Mouse (Mus musculus) midbrain, embryonic 11.5 days (tissue): Measurements from ENCODE around the gene Trpm8. TPM values are rescaled to one million over a fixed set of nuclear protein-coding genes. Genes with fewer than 3 reads are reported as not detected.

ENCODE experiments used
- ATAC-seq: fragments of 200-750 bp; cut with Nextera tagmentation; 2 replicates; pipeline ENCODE4 v1.8.0; 2017; ENCODE audit warnings: moderate TSS enrichment, moderate library complexity; ENCODE audit not compliant: low FRiP score
- DNase-seq: peaks from one replicate; pipeline ENCODE4 v3.0.0; 2015; ENCODE audit warnings: low spot score; ENCODE audit errors: missing footprints
- H3K27ac ChIP-seq: fragments of 300-500 bp; sonication (generic); 2 replicates; pipeline ENCODE4 v1.5.1; 2014; ENCODE audit warnings: low read depth, low read length
- H3K27me3 ChIP-seq: fragments of 300-500 bp; sonication (generic); 2 replicates; pipeline ENCODE4 v1.6.1; 2014; ENCODE audit warnings: mild to moderate bottlenecking, low read length, moderate library complexity, mixed read lengths; ENCODE audit not compliant: control insufficient read depth, insufficient read depth
- H3K36me3 ChIP-seq: fragments of 300-500 bp; sonication (generic); 2 replicates; pipeline ENCODE4 v1.6.1; 2014; ENCODE audit warnings: mild to moderate bottlenecking, low read length, moderate library complexity, mixed read lengths; ENCODE audit not compliant: control insufficient read depth, insufficient read depth
- H3K4me1 ChIP-seq: fragments of 300-500 bp; sonication (generic); 2 replicates; pipeline ENCODE4 v1.6.1; 2014; ENCODE audit warnings: low read length; ENCODE audit not compliant: control insufficient read depth, insufficient read depth
- H3K4me2 ChIP-seq: fragments of 300-500 bp; sonication (generic); 2 replicates; pipeline ENCODE4 v1.6.1; 2014; ENCODE audit warnings: mild to moderate bottlenecking, moderate library complexity
- H3K4me3 ChIP-seq: fragments of 300-500 bp; sonication (generic); 2 replicates; pipeline ENCODE4 v1.5.1; 2014; ENCODE audit warnings: low read depth, low read length
- H3K9ac ChIP-seq: fragments of 300-500 bp; sonication (generic); 2 replicates; pipeline ENCODE4 v1.6.1; 2014; ENCODE audit warnings: low read length
- H3K9me3 ChIP-seq: fragments of 300-500 bp; sonication (generic); 2 replicates; pipeline ENCODE4 v1.6.1; 2016; ENCODE audit warnings: low read length; ENCODE audit not compliant: control insufficient read depth
- WGBS: fragments of 180-500 bp; shearing (Covaris S2); extraction: QIAGEN DNeasy Blood & Tissue Kit; methylation state at CpG from one replicate; pipeline ENCODE4 v1.1.7; 2014; 5-methylcytosine and 5-hydroxymethylcytosine counted together
- polyA plus RNA-seq: library from polyadenylated mRNA; unstranded; fragments of >200 nt; fragmentation: Nextera tagmentation; extraction: Ambion mirVana; gene quantifications from 2 replicates; pipeline ENCODE4 v1.2.1, GENCODE M21; 2014

Trpm8 gene
- polyA plus RNA-seq, 1 experiment from 2014 or later = not detected

DNA sequence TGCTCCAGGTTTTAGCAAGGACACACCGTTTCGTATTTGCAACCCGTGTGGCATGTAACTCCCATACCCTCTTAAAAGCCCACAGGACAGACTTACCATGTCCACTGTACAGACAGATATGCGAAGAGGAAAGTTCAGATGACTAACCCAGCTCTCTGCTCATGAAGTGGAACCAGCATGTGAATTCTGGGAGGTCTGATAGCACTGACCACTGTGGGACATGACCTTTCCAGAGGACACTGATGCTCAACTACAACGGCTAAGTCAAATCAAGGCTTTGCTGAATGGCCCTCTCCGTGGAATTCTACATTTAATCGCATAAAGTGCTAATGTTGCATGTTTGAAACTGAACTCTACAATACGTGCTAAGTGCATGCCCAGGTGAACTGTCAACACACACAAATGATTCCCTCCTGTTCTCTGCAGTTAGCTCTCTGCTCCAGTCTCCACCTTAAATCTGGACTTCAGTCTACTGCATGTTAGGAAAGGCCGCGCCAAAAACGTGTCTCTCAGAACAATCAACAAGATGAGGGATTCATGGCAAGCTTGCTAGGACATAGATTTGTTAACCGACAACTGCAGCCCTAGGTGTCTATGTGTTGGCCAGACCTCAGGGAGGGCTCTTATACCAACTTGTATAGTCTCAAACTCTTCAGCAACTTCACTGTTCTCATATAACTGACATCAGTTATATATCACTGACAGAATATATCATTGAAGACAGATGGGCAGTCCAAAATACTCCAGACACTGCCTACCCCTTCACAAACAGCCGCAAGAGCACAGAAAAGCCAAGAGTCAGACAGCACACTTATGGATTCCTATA, 1.6 kb upstream of the Trpm8 start:
- DNase-seq (no peak), ATAC-seq (no peak)
- Histone ChIP-seq H3K4me1 (peaks cover 14% of the 10 kb centered on the region), H3K36me3 (peaks cover 37% of the 10 kb centered on the region), H3K27ac (no peak overlapping the region), H3K4me3 (peak overlapping the region; percentile 55), H3K4me2 (peak overlapping the region; percentile 53), H3K9ac (peak overlapping the region; percentile 77), H3K9me3 (no peaks in the 10 kb centered on the region; the same call in 1 of the 2 replicates), H3K27me3 (no peaks in the 10 kb centered on the region)
- 72% methylated on average over 13 of the region's 13 CpGs for WGBS

DNA sequence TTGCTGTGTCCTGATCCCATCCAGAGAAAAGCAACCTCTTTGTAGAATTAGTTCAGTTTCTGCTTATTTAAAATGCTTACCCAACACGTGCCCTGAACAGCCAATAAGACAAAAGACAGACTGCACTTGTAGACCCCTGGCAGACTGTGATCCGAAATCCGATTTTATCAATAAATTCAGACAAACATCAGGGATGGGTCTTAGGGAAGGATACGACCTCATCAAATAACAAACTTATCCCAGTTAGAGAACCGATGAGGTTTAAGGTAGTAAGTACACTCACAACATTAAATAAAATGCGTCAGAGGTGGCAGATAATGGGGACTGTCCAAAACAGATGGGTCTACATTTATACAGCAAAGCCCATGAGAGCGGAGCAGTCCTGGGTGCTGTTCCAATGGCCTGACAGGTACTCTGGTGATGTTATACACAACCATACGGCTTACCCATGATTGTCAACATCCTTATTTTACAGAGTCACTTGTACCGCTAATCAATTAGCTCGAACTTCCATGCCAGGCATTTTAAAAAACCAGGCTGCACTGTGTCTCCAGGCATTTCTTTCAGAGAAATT, 850 bp upstream of the Trpm8 start:
- H3K36me3 ChIP-seq = peaks cover 34% of the 10 kb centered on the region
- no peaks in the 10 kb centered on the region for H3K27me3 ChIP-seq
- peak overlapping the region; percentile 77 for H3K9ac ChIP-seq
- ATAC-seq (peak; percentile 47), DNase-seq (no peak)
- peak overlapping the region; percentile 55 for H3K4me3 ChIP-seq
- H3K4me1 ChIP-seq = peaks cover 14% of the 10 kb centered on the region
- WGBS = 34% methylated on average over 10 of the region's 10 CpGs
- H3K27ac ChIP-seq = peak overlapping the region; percentile 49
- peaks cover 3% of the 10 kb centered on the region; the same call in 1 of the 2 replicates for H3K9me3 ChIP-seq
- H3K4me2 ChIP-seq = peak overlapping the region; percentile 53

- ATAC-seq (peak; percentile 9), DNase-seq (peak; percentile 94)
- peaks cover 22% of the 10 kb centered on the region for H3K36me3 ChIP-seq
These were observed 504 bp downstream of the Trpm8 start for GRCm38 (mm10) chr1:88277818-88278511.

DNA sequence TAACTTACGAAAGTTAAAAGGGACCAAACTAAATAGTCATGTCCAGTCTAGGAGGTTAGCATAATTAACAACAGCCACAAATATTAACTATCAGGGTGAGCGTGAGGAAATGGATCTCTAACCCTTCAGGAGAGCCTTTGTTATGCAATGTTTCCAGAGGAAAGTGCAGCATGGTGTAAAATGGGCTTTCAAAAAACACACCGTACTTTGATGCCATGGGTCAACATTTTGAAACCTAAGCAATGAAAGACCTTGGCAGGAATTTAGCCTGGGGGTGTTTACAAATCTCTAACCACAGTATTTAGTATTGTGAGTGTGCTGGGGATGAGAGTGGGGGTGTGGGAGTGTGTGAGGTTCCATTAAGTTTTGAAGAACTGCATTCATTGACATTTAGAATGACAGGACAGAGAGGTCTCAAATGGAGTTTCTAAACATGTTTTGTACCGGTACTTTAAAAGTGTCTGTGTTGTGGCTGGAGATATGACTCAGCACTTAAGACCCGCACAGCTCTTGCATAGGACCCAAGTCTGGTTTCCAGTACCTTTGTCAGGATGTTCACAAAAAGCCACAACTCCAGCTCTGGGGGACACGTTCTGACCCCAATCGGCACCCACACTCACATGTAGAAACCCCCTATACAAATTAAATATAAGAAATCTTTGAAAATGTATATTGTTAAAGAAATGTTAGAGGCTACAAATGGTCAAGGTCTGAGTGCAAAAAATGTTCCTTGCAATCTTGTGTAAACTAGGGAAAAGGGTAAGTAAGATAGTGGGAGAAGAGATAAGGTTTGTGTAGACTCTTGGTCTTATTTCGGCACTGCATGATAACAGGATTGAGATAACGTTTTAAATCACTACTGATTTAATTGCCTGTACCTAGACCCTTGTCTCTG, 1.9 kb downstream of the Trpm8 start:
- no peak overlapping the region for H3K4me3 ChIP-seq
- 72% methylated on average over 9 of the region's 9 CpGs for WGBS
- H3K36me3 ChIP-seq = peaks cover 12% of the 10 kb centered on the region
- H3K9me3 ChIP-seq = peaks cover 26% of the 10 kb centered on the region
- ATAC-seq = no peak
- H3K27me3 ChIP-seq = no peaks in the 10 kb centered on the region
- DNase-seq = peak; percentile 87
- H3K4me1 ChIP-seq = peaks cover 14% of the 10 kb centered on the region
- no peak overlapping the region for H3K4me2 ChIP-seq
- no peak overlapping the region for H3K27ac ChIP-seq
- H3K9ac ChIP-seq = no peak overlapping the region

More at GRCm38 (mm10) chr1:88277818-88278511, 504 bp downstream of the Trpm8 start:
- no peak overlapping the region for H3K27ac ChIP-seq
- H3K27me3 ChIP-seq = no peaks in the 10 kb centered on the region
- 68% methylated on average over 18 of the region's 18 CpGs for WGBS
- H3K9me3 ChIP-seq = peaks cover 12% of the 10 kb centered on the region
- peak overlapping the region; percentile 53 for H3K4me2 ChIP-seq
- peak overlapping the region; percentile 55 for H3K4me3 ChIP-seq
- H3K9ac ChIP-seq = peak overlapping the region; percentile 77
- H3K4me1 ChIP-seq = peaks cover 14% of the 10 kb centered on the region

DNA sequence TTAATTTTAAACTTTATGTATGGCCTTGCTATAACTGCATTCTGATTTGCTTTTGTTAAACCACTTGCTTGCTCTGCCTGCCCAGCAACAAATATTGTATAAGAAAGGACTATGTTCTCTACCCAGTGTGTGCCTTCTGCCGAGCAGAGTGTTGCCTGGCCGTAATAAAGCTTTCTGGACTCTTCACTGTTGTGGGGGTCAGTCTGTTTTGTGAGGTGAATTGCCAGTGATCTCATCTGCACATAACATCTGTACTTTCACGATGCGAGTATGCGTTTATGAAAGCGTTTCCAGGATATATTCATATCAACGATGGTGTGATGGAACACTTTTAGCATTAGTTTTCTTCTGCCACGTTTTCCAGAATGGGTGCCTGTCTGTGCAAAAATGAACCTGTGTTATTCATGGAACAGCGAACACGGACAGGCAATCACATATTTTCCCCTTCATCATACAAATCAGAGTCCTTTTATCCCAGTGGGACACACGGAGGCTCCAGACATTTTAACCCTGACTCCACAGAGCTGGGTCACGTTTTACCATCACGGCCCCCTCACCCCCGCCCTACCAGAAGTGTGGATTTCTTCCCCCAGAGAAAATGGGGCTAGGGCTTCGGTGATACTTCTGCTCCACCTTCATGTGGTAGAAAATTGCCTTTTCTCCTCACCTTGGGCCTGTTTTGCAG, 2.7 kb downstream of the Trpm8 start:
- 76% methylated on average over 15 of the region's 15 CpGs for WGBS
- DNase-seq (no peak), ATAC-seq (no peak)
- Histone ChIP-seq H3K4me3 (no peak overlapping the region), H3K27me3 (no peaks in the 10 kb centered on the region), H3K27ac (no peak overlapping the region), H3K9me3 (peaks cover 34% of the 10 kb centered on the region), H3K36me3 (peaks cover 4% of the 10 kb centered on the region; the same call in 1 of the 2 replicates), H3K4me1 (peaks cover 14% of the 10 kb centered on the region), H3K9ac (no peak overlapping the region), H3K4me2 (no peak overlapping the region)

DNA sequence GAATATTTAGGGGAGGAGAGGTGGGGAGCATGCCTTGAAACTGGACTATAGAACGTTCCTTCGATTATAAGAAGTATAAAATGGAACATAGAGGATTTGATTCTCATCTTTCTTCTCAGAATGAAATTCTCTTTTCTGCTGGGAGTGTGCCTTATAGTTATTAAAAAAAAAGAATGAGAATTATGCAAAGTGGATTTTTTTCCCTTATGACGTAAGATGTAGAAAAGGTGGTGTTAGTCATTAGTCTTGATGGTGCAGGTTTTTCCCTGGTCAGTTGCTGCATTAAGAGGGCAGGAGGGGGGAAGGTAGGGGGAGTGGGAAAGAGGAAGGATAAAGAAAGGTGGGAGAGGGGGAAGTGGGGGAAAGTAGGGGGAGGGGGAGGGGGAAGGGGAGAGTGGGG, 4.8 kb downstream of the Trpm8 start:
- no peak for ATAC-seq
- Histone ChIP-seq H3K27ac (no peak overlapping the region), H3K9me3 (peaks cover 53% of the 10 kb centered on the region), H3K4me2 (no peak overlapping the region), H3K9ac (no peak overlapping the region), H3K4me3 (no peak overlapping the region), H3K27me3 (no peaks in the 10 kb centered on the region), H3K36me3 (no peaks in the 10 kb centered on the region), H3K4me1 (no peaks in the 10 kb centered on the region)
- no peak for DNase-seq
- 64% methylated on average over 3 of the region's 3 CpGs for WGBS

DNA sequence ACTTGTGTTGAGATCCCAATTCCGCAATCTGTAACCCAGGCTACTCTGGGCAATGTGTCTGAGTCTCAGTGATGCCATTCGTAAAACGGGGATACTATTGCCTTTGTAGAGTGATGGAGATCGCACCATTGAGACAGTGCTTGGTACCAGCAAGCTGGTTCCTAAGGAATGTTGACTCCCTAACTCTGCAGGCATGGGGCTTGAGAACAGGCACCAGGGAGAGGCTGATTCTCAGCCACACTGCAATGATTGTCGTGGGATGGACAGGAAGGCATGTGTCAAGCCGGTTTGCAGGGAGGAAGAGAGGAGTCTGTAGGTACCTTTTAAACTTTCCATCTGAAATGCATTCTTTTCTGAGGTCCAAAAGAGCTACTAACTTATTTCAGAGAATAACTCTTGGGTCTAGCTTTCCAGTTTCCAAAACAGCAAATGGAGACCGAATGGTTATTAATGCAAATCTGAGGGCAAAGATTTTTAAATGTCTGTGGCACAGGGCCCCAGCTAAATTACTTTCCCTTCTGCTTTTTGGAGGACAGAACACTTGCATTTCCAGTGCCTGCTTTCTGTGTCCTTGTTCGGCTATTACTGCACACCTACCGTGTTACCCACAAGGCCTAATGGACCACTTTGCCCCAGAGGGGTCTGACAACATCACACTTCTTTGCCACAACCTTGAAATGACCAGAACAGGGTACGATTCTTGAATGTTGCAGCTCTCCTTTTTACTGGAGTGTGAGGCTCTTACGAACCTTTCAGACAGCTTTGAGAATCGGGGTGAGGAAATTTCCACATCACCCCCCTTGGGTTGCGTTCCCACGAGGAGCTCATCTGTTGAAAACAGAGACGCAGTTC, 6.1 kb downstream of the Trpm8 start:
- H3K4me1 ChIP-seq = no peaks in the 10 kb centered on the region
- 81% methylated on average over 15 of the region's 15 CpGs for WGBS
- no peak overlapping the region for H3K4me3 ChIP-seq
- H3K36me3 ChIP-seq = no peaks in the 10 kb centered on the region
- H3K9ac ChIP-seq = no peak overlapping the region
- ATAC-seq (no peak), DNase-seq (no peak)
- no peaks in the 10 kb centered on the region for H3K27me3 ChIP-seq
- H3K9me3 ChIP-seq = peaks cover 66% of the 10 kb centered on the region
- no peak overlapping the region for H3K27ac ChIP-seq
- H3K4me2 ChIP-seq = no peak overlapping the region
